Mouse (Mus musculus) C2C12 (cell line): ENCODE data around the gene Homer3. TPM values are rescaled to one million over a fixed set of nuclear protein-coding genes. Genes with fewer than 3 reads are reported as not detected.

Experiments used
- H3K27me3 ChIP-seq: one replicate; pipeline ENCODE4 v1.6.1; 2011; ENCODE audit not compliant: control insufficient read depth, insufficient read depth, insufficient read length
- H3K36me3 ChIP-seq: one replicate; pipeline ENCODE4 v1.6.1; 2011; ENCODE audit not compliant: control insufficient read depth, insufficient read depth
- H3K4me3 ChIP-seq: one replicate; pipeline ENCODE4 v1.5.1; 2011; ENCODE audit warnings: mild to moderate bottlenecking, control low read depth; ENCODE audit not compliant: poor library complexity, insufficient read depth, severe bottlenecking
- H3K79me2 ChIP-seq: one replicate; pipeline ENCODE4 v1.6.1; 2011; ENCODE audit not compliant: control insufficient read depth, insufficient read depth
- H3K79me3 ChIP-seq: one replicate; pipeline ENCODE4 v1.6.1; 2011; ENCODE audit warnings: low read depth, control low read depth
- H3ac ChIP-seq: one replicate; pipeline ENCODE3; 2011; ENCODE audit warnings: low read depth; ENCODE audit not compliant: control insufficient read depth, insufficient read length
- CEBPB ChIP-seq: IDR thresholded peaks from one replicate; pipeline ENCODE4 v1.6.1; 2011; ENCODE audit warnings: low read depth, mild to moderate bottlenecking, control low read depth, moderate library complexity
- CTCF ChIP-seq: IDR thresholded peaks from one replicate; pipeline ENCODE4 v1.5.1; 2011; ENCODE audit not compliant: control insufficient read depth, insufficient read depth, insufficient read length
- FOSL1 ChIP-seq: IDR thresholded peaks from one replicate; pipeline ENCODE4 v1.8.0; 2011; ENCODE audit warnings: mild to moderate bottlenecking, low read length; ENCODE audit not compliant: poor library complexity, insufficient read depth, severe bottlenecking
- MAX ChIP-seq: IDR thresholded peaks from one replicate; pipeline ENCODE4 v1.6.1; 2011; ENCODE audit warnings: mild to moderate bottlenecking, control low read depth
- MYOD1 ChIP-seq: IDR thresholded peaks from one replicate; pipeline ENCODE4 v1.6.1; 2011; ENCODE audit warnings: low read depth; ENCODE audit not compliant: control insufficient read depth, insufficient read length
- MYOG ChIP-seq: IDR thresholded peaks from one replicate; pipeline ENCODE4 v1.6.1; 2011; ENCODE audit not compliant: control insufficient read depth, insufficient read length; ENCODE audit errors: extremely low read depth
- USF1 ChIP-seq: IDR thresholded peaks from one replicate; pipeline ENCODE4 v1.6.1; 2011; ENCODE audit warnings: low read depth, mild to moderate bottlenecking, control low read depth, moderate library complexity
- polyA plus RNA-seq: library from polyadenylated mRNA; unstranded; fragments of >200 nt; fragmentation: generic; extraction: Trizol; gene quantifications from one replicate; pipeline ENCODE4 v1.2.1, GENCODE M21; 2012; ENCODE audit warnings: missing spikeins

The Homer3 gene
- polyA plus RNA-seq, 1 experiment = 66.5 TPM

DNA sequence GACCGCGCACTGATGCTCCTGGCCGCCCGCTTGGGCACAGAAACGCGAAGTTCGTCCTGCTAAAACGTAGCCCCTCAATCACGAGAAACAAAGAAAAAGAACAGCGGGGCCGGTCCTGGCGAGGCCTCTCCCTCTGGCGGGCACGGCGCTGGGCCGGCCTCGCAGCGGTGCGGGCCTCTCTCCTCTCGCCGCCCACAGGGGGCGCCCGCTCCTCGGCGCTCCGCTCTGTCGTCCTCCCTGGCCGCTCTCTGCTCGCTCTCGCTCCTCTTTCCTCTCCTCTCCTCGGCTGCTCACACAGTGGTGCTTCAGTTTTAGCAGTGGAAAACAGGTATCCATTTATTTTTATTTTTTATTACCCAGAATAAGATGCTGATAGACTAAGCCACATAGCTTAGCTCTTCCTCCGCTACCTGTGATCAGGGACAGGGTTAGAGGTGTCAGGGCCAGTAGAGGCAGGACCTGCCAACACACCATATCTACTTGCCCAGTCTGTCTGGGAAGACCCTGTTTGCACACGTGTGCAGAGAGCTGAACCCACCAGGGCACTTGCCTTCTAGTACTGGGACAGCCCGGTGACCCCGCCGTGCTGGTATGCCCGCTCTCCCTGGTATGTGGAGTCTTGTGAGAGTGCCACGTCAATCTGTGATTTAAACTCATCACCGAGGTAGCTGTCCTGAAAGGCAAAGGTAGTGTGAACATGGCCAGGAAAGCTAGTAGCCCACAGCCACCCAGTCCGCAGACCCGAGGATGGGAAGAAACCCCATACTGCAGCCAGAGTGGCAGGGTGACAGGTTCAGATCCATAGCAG lies 49.6 kb downstream of the Homer3 start:
- H3K79me2 ChIP-seq = no peaks in the 10 kb centered on the region
- H3ac ChIP-seq = no peak overlapping the region
- TF ChIP-seq CTCF = no peak
- TF ChIP-seq MAX = no peak
- no peak for TF ChIP-seq FOSL1
- TF ChIP-seq CEBPB = no peak
- TF ChIP-seq MYOG = no peak
- no peak for TF ChIP-seq MYOD1
- peaks cover 65% of the 10 kb centered on the region for H3K36me3 ChIP-seq
- no peaks in the 10 kb centered on the region for H3K27me3 ChIP-seq
- H3K4me3 ChIP-seq = no peak overlapping the region
- H3K79me3 ChIP-seq = no peaks in the 10 kb centered on the region

- H3ac ChIP-seq = no peak overlapping the region
- H3K79me2 ChIP-seq = no peaks in the 10 kb centered on the region
- TF ChIP-seq CEBPB = no peak
- TF ChIP-seq MYOG = no peak
- no peak for TF ChIP-seq MAX
- TF ChIP-seq FOSL1 = no peak
- TF ChIP-seq USF1 = no peak
- TF ChIP-seq MYOD1 = no peak
- no peak for TF ChIP-seq CTCF
- no peaks in the 10 kb centered on the region for H3K79me3 ChIP-seq
- no peak overlapping the region for H3K4me3 ChIP-seq
- H3K27me3 ChIP-seq = no peaks in the 10 kb centered on the region
- H3K36me3 ChIP-seq = peaks cover 70% of the 10 kb centered on the region
Observed at GRCm38 (mm10) chr8:70332878-70333202, 50.2 kb downstream of the Homer3 start.

DNA sequence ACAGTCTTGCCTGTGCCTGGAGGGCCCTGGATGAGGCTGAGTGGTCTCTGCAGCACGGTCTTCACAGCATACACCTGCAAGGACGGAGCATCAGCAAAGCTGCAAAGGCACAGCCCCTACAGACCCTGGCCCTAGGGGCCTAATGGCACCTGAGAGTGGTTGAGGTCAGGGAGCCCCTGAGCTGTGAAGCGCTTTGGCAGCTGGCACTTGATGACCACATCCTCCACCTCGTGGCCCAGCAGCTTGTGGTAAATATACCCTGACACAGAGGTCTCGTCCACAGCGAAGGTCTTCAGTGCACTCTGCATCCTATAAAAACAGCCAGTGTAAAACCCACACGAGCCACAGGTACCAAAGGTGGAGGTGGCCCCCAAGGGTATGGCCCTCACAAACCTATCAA lies 56.3 kb downstream of the Homer3 start:
- Histone ChIP-seq H3K79me3 (peaks cover 19% of the 10 kb centered on the region), H3K4me3 (no peak overlapping the region), H3K27me3 (no peaks in the 10 kb centered on the region), H3ac (no peak overlapping the region), H3K79me2 (peaks cover 32% of the 10 kb centered on the region), H3K36me3 (peaks cover 98% of the 10 kb centered on the region)
- TF ChIP-seq CTCF (no peak), FOSL1 (no peak), USF1 (no peak), MAX (no peak), CEBPB (no peak), MYOG (no peak), MYOD1 (no peak)

DNA sequence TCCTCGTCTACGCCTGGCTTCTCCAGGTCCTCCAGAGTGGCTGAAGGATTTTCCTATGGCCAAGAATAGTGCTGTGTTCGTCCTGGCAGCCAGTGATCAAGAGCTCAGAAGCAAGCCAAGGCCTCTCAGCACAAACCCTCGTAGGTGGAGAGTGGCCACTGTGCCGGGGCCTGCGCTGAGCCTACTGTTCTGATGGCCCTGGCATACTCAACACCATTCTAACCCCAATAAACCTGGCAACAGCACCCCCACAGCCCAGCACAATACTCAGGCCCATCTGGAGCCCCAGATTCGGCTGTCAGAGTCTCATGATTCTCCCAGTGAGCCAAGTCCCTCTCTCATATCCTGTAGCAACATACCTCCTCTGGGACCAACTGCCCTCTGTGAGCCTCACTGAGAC lies 58.0 kb downstream of the Homer3 start:
- Histone ChIP-seq H3K79me2 (peaks cover 49% of the 10 kb centered on the region), H3K36me3 (peaks cover 85% of the 10 kb centered on the region), H3K27me3 (no peaks in the 10 kb centered on the region), H3K4me3 (no peak overlapping the region), H3ac (no peak overlapping the region), H3K79me3 (peaks cover 34% of the 10 kb centered on the region)
- TF ChIP-seq FOSL1 (no peak), MYOG (no peak), CEBPB (no peak), MYOD1 (no peak), MAX (no peak), USF1 (no peak), CTCF (no peak)

DNA sequence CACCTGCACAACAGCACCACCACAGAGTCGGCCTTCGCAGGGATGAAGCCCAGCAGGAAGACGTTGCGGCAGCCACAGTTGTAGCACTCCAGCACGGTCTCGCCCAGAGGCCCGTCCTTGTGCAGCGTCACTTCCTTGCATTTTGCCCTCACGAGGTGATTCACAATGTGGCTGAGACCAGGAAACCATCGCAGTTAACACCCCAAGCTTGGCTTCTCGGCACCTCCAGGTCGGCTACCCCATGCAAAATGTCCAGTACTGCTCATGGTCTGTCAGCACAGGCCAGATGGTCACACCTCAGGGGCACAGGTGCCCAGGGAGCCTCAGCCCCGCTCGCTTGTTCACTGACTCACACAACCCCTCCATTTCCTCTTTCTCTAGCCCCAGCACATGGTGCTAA lies 59.4 kb downstream of the Homer3 start:
- peaks cover 78% of the 10 kb centered on the region for H3K36me3 ChIP-seq
- TF ChIP-seq MAX = no peak
- no peak for TF ChIP-seq CTCF
- TF ChIP-seq CEBPB = no peak
- TF ChIP-seq USF1 = no peak
- TF ChIP-seq FOSL1 = no peak
- no peak for TF ChIP-seq MYOD1
- TF ChIP-seq MYOG = no peak
- H3K4me3 ChIP-seq = no peak overlapping the region
- H3K79me2 ChIP-seq = peaks cover 63% of the 10 kb centered on the region
- no peak overlapping the region for H3ac ChIP-seq
- H3K27me3 ChIP-seq = no peaks in the 10 kb centered on the region
- H3K79me3 ChIP-seq = peaks cover 48% of the 10 kb centered on the region

GRCm38 (mm10) chr8:70343076-70343475 lies 60.4 kb downstream of the Homer3 start:
- no peak overlapping the region for H3ac ChIP-seq
- TF ChIP-seq USF1 (no peak), MYOG (no peak), FOSL1 (no peak), MYOD1 (no peak), CEBPB (no peak), CTCF (no peak), MAX (no peak)
- peaks cover 58% of the 10 kb centered on the region for H3K79me3 ChIP-seq
- no peak overlapping the region for H3K4me3 ChIP-seq
- H3K27me3 ChIP-seq = no peaks in the 10 kb centered on the region
- H3K36me3 ChIP-seq = peaks cover 75% of the 10 kb centered on the region
- peaks cover 73% of the 10 kb centered on the region for H3K79me2 ChIP-seq
